Mouse (Mus musculus) kidney, adult 2 months (tissue): ENCODE results near the gene Mmgt2. TPM values are rescaled to one million over a fixed set of nuclear protein-coding genes. Genes with fewer than 3 reads are reported as not detected.

Experiments
- DNase-seq: peaks from one replicate; pipeline ENCODE4 v3.0.0; 2021
- H3K27ac ChIP-seq: fragments of 200-500 bp; 2 replicates; pipeline ENCODE4 v1.5.1; 2012; ENCODE audit warnings: low read depth, low read length, control low read depth, inconsistent platforms; ENCODE audit not compliant: insufficient read depth
- H3K27me3 ChIP-seq: fragments of 200-500 bp; replicated peaks from 2 replicates; pipeline ENCODE4 v1.6.1; 2012; ENCODE audit warnings: mild to moderate bottlenecking, moderate library complexity, low read length, inconsistent platforms; ENCODE audit not compliant: control insufficient read depth, insufficient read depth
- H3K36me3 ChIP-seq: fragments of 200-500 bp; 2 replicates; pipeline ENCODE4 v1.6.1; 2012; ENCODE audit warnings: mild to moderate bottlenecking, moderate library complexity, low read length, inconsistent platforms; ENCODE audit not compliant: control insufficient read depth, insufficient read depth
- H3K4me1 ChIP-seq: fragments of 200-500 bp; 2 replicates; pipeline ENCODE4 v1.6.1; 2011; ENCODE audit warnings: low read length; ENCODE audit not compliant: control insufficient read depth, insufficient read depth
- H3K4me3 ChIP-seq: fragments of 200-500 bp; 2 replicates; pipeline ENCODE4 v1.5.1; 2011; ENCODE audit warnings: mild to moderate bottlenecking, low read depth, low read length, control low read depth; ENCODE audit not compliant: insufficient read depth
- CTCF ChIP-seq: fragments of 200-500 bp; conservative IDR thresholded peaks from 2 replicates; pipeline ENCODE4 v1.5.1; 2011; ENCODE audit warnings: low read depth, mild to moderate bottlenecking, control low read depth, low read length, moderate library complexity, mixed read lengths; ENCODE audit not compliant: insufficient read depth, insufficient read length
- POLR2A ChIP-seq: fragments of 200-500 bp; IDR thresholded peaks from one replicate; pipeline ENCODE4 v1.6.1; 2011; ENCODE audit warnings: low read depth, low read length, control low read depth
- WGBS: fragments of 180-500 bp; shearing (Covaris S2); methylation state at CpG from one replicate; pipeline ENCODE4 v1.1.7; 2018; 5-methylcytosine and 5-hydroxymethylcytosine counted together
- polyA plus RNA-seq: library from polyadenylated mRNA; depleted of rRNA; stranded (reverse); fragments of >200 nt; gene quantifications from 2 replicates; pipeline ENCODE4 v1.2.3, GENCODE M21; 2012

Gene Mmgt2
- polyA plus RNA-seq, 1 experiment: 24.0 TPM

- H3K27me3 ChIP-seq: no peaks in the 10 kb centered on the region
- 80% methylated on average over 4 of the region's 4 CpGs for WGBS
- H3K36me3 ChIP-seq: no peaks in the 10 kb centered on the region
- TF ChIP-seq CTCF: no peak
- TF ChIP-seq POLR2A: no peak
- no peak overlapping the region for H3K27ac ChIP-seq
- DNase-seq: no peak
- no peaks in the 10 kb centered on the region for H3K4me1 ChIP-seq
- no peak overlapping the region for H3K4me3 ChIP-seq
These were observed 25.6 kb upstream of the Mmgt2 start for GRCm38 (mm10) chr11:62622850-62623249.

GRCm38 (mm10) chr11:62624341-62625291 is 23.8 kb upstream of the Mmgt2 start:
- WGBS: 61% methylated on average over 10 of the region's 10 CpGs
- no peaks in the 10 kb centered on the region for H3K36me3 ChIP-seq
- TF ChIP-seq CTCF (no peak), POLR2A (no peak)
- H3K27me3 ChIP-seq: no peaks in the 10 kb centered on the region
- peak; percentile 49 for DNase-seq
- no peak overlapping the region for H3K4me3 ChIP-seq
- no peak overlapping the region for H3K27ac ChIP-seq
- H3K4me1 ChIP-seq: no peaks in the 10 kb centered on the region; the same call in 1 of the 2 replicates

- peak; percentile 63 for DNase-seq
- Histone ChIP-seq H3K4me3 (no peak overlapping the region), H3K27me3 (no peaks in the 10 kb centered on the region), H3K36me3 (no peaks in the 10 kb centered on the region), H3K4me1 (no peaks in the 10 kb centered on the region; the same call in 1 of the 2 replicates), H3K27ac (0 out of 2 replicates have a peak overlapping the region, but pooled peaks have one; percentile 13)
- TF ChIP-seq POLR2A (no peak), CTCF (no peak)
- WGBS: 23% methylated on average over 9 of the region's 9 CpGs
These were observed 18.9 kb upstream of the Mmgt2 start for GRCm38 (mm10) chr11:62629352-62630224.

DNA sequence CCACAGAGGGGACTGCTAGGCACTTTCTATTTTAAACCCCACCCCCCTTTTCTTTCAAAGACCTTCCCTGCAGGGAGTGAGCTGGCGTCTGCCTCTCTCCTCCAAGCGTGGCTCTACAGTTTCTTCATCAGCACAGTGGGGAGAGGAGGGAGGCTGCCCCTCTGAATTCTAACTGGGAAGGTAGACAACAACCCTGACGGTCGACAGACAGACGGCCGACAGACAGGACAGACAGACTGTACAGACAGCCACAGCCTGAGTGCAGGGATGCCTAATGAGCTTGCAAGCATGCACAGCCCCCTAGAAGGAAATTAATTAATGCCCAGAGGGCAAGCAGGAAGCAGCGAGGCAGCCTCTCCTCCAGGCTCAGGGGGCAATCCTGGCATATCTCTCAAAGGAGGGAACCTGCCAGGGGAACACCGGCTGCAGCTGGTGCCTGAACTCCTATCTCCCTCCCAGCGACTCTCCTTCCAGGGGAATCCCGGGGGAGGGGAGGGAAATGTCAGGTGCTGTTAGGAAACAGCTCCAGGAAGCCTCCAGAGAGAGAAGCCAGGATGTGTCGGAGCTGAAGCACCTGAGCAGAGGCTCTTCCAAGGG is 18.1 kb upstream of the Mmgt2 start:
- Histone ChIP-seq H3K4me3 (no peak overlapping the region), H3K4me1 (no peaks in the 10 kb centered on the region; the same call in 1 of the 2 replicates), H3K36me3 (no peaks in the 10 kb centered on the region), H3K27me3 (no peaks in the 10 kb centered on the region), H3K27ac (no peak overlapping the region)
- TF ChIP-seq POLR2A (no peak), CTCF (no peak)
- 18% methylated on average over 11 of the region's 11 CpGs for WGBS
- no peak for DNase-seq

GRCm38 (mm10) chr11:62631138-62631537 is 17.3 kb upstream of the Mmgt2 start:
- 77% methylated on average over 4 of the region's 4 CpGs for WGBS
- no peak for DNase-seq
- H3K27ac ChIP-seq: no peak overlapping the region

DNA sequence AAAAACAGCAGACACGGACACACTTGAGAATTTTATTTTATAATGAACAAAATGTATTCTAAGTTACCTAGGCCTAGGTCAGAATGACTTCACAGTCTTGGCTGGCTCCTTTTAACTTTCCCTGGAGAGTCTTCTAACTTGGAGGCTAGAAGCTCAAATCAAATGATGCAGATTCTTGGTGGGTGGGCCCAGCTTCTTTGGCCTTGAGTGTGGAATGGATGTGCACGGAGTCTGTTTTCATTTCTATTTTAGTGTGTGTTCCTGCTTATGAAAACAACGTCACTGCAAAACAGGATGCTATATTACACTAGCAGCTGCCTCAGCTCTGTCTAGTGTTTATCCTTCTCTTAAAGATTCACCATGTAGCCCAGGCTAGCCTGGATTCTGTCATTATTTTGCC is 13.1 kb upstream of the Mmgt2 start:
- WGBS: 66% methylated on average over 3 of the region's 3 CpGs
- peak; percentile 33 for DNase-seq
- H3K36me3 ChIP-seq: no peaks in the 10 kb centered on the region
- 0 out of 2 replicates have a peak overlapping the region, but pooled peaks have one; percentile 7 for H3K27ac ChIP-seq
- no peaks in the 10 kb centered on the region for H3K27me3 ChIP-seq
- TF ChIP-seq CTCF: no peak
- no peak for TF ChIP-seq POLR2A
- H3K4me1 ChIP-seq: no peaks in the 10 kb centered on the region
- H3K4me3 ChIP-seq: no peak overlapping the region

More at GRCm38 (mm10) chr11:62631138-62631537, 17.3 kb upstream of the Mmgt2 start:
- Histone ChIP-seq H3K36me3 (no peaks in the 10 kb centered on the region), H3K4me3 (no peak overlapping the region), H3K27me3 (no peaks in the 10 kb centered on the region), H3K4me1 (no peaks in the 10 kb centered on the region; the same call in 1 of the 2 replicates)
- no peak for TF ChIP-seq CTCF
- TF ChIP-seq POLR2A: no peak

DNA sequence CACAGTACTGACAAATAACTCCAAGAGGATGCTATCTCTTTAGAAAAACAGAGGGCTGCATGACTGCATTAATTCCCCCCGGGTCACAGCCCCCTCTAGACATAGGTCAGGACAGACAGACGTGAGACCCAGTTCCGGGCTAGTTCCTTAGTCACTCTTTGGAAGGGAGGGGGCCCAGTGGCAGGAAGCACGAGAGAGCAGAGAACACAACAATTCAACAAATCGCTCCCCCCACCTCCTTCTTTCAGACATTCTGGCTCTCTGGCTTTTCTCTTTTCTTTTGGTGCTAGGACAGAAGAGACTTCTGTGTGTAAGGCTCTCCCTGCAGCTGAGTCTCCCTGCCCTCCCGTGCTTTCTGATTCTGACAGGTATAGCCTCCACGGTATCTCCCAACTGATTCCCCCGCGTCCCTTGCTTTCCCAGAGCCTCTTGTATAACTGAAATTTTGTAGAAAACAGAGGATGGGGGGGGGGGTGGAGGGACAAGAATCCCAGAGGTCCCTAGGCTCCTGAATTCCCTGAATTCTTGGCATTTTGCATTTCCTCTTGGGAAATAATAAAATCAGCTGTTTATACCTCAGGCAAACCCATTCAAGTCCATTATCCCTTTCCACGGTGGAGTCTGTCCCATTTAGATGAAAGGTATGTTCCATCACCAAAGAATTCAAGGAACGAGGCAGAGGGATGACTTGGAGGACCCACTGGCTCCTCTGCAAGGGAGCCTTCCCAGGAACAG is 12.2 kb upstream of the Mmgt2 start:
- H3K27ac ChIP-seq: peak overlapping the region; percentile 72
- H3K36me3 ChIP-seq: no peaks in the 10 kb centered on the region
- no peak overlapping the region for H3K4me3 ChIP-seq
- TF ChIP-seq CTCF (no peak), POLR2A (no peak)
- peak; percentile 49 for DNase-seq
- no peaks in the 10 kb centered on the region for H3K27me3 ChIP-seq
- WGBS: 59% methylated on average over 11 of the region's 11 CpGs
- H3K4me1 ChIP-seq: no peaks in the 10 kb centered on the region
